Mouse (Mus musculus) induced T-regulatory cell, adult 2 months (primary cell): ENCODE measurements around the gene Strada.

Experiments
- DNase-seq: peaks from one replicate; pipeline ENCODE4 v3.0.0-alpha.2; 2012; ENCODE audit warnings: low read depth

Strada gene

GRCm38 (mm10) chr11:106202123-106202465 is at the start of gene Strada:
Strada (minus strand) TSS chr11:106202168.
- DNase-seq: peak; percentile 76

GRCm38 (mm10) chr11:106249326-106249725 is 47.4 kb upstream of the Strada start:
- no peak for DNase-seq

- peak; percentile 63 for DNase-seq
These were observed 44.9 kb upstream of the Strada start for GRCm38 (mm10) chr11:106246834-106247233.

- DNase-seq: peak; percentile 26
These were observed 32.0 kb upstream of the Strada start for GRCm38 (mm10) chr11:106233978-106234377.

- no peak for DNase-seq
These were observed 18.6 kb upstream of the Strada start for GRCm38 (mm10) chr11:106220603-106221002.

- DNase-seq: peak; percentile 97
These were observed 14.9 kb upstream of the Strada start, which contains the start of gene Ddx42 for GRCm38 (mm10) chr11:106216730-106217490. Ddx42 (plus strand) TSS chr11:106216926.

- DNase-seq: peak; percentile 99
These were observed 14.2 kb upstream of the Strada start, which contains the start of gene Ccdc47 for GRCm38 (mm10) chr11:106215927-106216729. Ccdc47 (minus strand) TSS chr11:106216344.

- DNase-seq: no peak
These were observed 13.5 kb upstream of the Strada start for GRCm38 (mm10) chr11:106215450-106215859.

- DNase-seq: no peak
These were observed 12.9 kb upstream of the Strada start for GRCm38 (mm10) chr11:106214856-106215255.

GRCm38 (mm10) chr11:106212771-106213170 is 10.8 kb upstream of the Strada start:
- no peak for DNase-seq

- DNase-seq: peak; percentile 67
These were observed 438 bp downstream of the Strada start for GRCm38 (mm10) chr11:106201337-106202122.

GRCm38 (mm10) chr11:106200756-106201155 is 1.2 kb downstream of the Strada start:
- peak; percentile 77 for DNase-seq

GRCm38 (mm10) chr11:106199997-106200396 is 2.0 kb downstream of the Strada start:
- peak; percentile 53 for DNase-seq

GRCm38 (mm10) chr11:106198277-106198676 is 3.7 kb downstream of the Strada start:
- peak; percentile 47 for DNase-seq

- no peak for DNase-seq
These were observed 6.6 kb downstream of the Strada start for GRCm38 (mm10) chr11:106195341-106195740.

- DNase-seq: no peak
These were observed 7.1 kb downstream of the Strada start for GRCm38 (mm10) chr11:106194891-106195290.

GRCm38 (mm10) chr11:106194155-106194541 is 7.8 kb downstream of the Strada start:
- DNase-seq: no peak

GRCm38 (mm10) chr11:106193371-106194154 is 8.4 kb downstream of the Strada start:
- peak; percentile 99 for DNase-seq

- DNase-seq: peak; percentile 77
These were observed 9.2 kb downstream of the Strada start for GRCm38 (mm10) chr11:106192657-106193370.

- no peak for DNase-seq
These were observed 9.7 kb downstream of the Strada start for GRCm38 (mm10) chr11:106192241-106192640.

- DNase-seq: no peak
These were observed 10.3 kb downstream of the Strada start for GRCm38 (mm10) chr11:106191716-106192115.
